Comparison of ENCODE assay signal across 11 mouse cellular contexts in genomic region chr9:18721931-18722711, GRCm38 (mm10). TPM values are rescaled to one million over a fixed set of nuclear protein-coding genes. Genes with fewer than 3 reads are reported as not detected.
DNase-seq lines count a peak whose midpoint lies in the region; ATAC-seq lines count a peak whose summit lies in the region.
"Had no signal": no experiment of that assay in that cellular context is flagged by ENCODE, and none has a peak within 500 bp of the region (broad histone marks: within the 10 kb centered on the region; RNA-seq: fewer than 3 reads in every experiment).

No protein-coding gene starts in this region.

- no peaks in the 10 kb centered on the region for H3K9me3 ChIP-seq in kidney, embryonic 14.5 days (ENCODE audit: control insufficient read depth, low read length)
- no peaks in the 10 kb centered on the region for H3K9me3 ChIP-seq in embryonic facial prominence, embryonic 13.5 days
- H3K9me3 ChIP-seq in neural tube, embryonic 12.5 days = no peaks in the 10 kb centered on the region

- WGBS in kidney, embryonic 14.5 days = 17% methylated on average over 6 of the region's 6 CpGs
- WGBS in embryonic facial prominence, embryonic 13.5 days = 19% methylated on average over 6 of the region's 6 CpGs
- 13% methylated on average over 6 of the region's 6 CpGs for WGBS in neural tube, embryonic 12.5 days

- H3K36me3 ChIP-seq in kidney, embryonic 14.5 days (ENCODE audit: control insufficient read depth, insufficient read depth, low read length) = no peaks in the 10 kb centered on the region
- H3K36me3 ChIP-seq in embryonic facial prominence, embryonic 13.5 days = no peaks in the 10 kb centered on the region
- no peaks in the 10 kb centered on the region for H3K36me3 ChIP-seq in neural tube, embryonic 12.5 days

- no peak overlapping the region for H3K4me2 ChIP-seq in kidney, embryonic 14.5 days (replicated peaks; ENCODE audit: low read depth, low read length)
- H3K4me2 ChIP-seq in embryonic facial prominence, embryonic 13.5 days = no peak overlapping the region
- H3K4me2 ChIP-seq in neural tube, embryonic 12.5 days (replicated peaks) = no peak overlapping the region

- peak overlapping the region; percentile 38; the same call in 1 of the 2 replicates for H3K27ac ChIP-seq in kidney, embryonic 14.5 days (ENCODE audit: low read depth, low read length)
- peak overlapping the region; percentile 60 for H3K27ac ChIP-seq in embryonic facial prominence, embryonic 13.5 days
- no peak overlapping the region for H3K27ac ChIP-seq in neural tube, embryonic 12.5 days

- H3K4me3 ChIP-seq in kidney, embryonic 14.5 days (ENCODE audit: low read length) = no peak overlapping the region
- no peak overlapping the region for H3K4me3 ChIP-seq in embryonic facial prominence, embryonic 13.5 days
- H3K4me3 ChIP-seq in neural tube, embryonic 12.5 days = no peak overlapping the region

- no peaks in the 10 kb centered on the region for H3K27me3 ChIP-seq in kidney, embryonic 14.5 days (ENCODE audit: control insufficient read depth, insufficient read depth, low read length)
- H3K27me3 ChIP-seq in embryonic facial prominence, embryonic 13.5 days = no peaks in the 10 kb centered on the region
- no peaks in the 10 kb centered on the region for H3K27me3 ChIP-seq in neural tube, embryonic 12.5 days (replicated peaks)

- H3K4me1 ChIP-seq in kidney, embryonic 14.5 days (ENCODE audit: control insufficient read depth, insufficient read depth, low read length) = no peaks in the 10 kb centered on the region
- H3K4me1 ChIP-seq in embryonic facial prominence, embryonic 13.5 days = peaks cover 13% of the 10 kb centered on the region
- H3K4me1 ChIP-seq in neural tube, embryonic 12.5 days = peaks cover 6% of the 10 kb centered on the region; the same call in 1 of the 2 replicates

- ATAC-seq in kidney, embryonic 14.5 days (ENCODE audit: low FRiP score, low TSS enrichment) = peak; percentile 88; the same call in 1 of the 2 replicates
- no peak for ATAC-seq in embryonic facial prominence, embryonic 13.5 days (ENCODE audit: insufficient number of reproducible peaks, insufficient read depth, low FRiP score, low TSS enrichment, low read depth)
- peak; percentile 92 for ATAC-seq in neural tube, embryonic 12.5 days (ENCODE audit: low FRiP score, low read depth)

- DNase-seq in kidney, adult 11 months = no peak
- DNase-seq in hindlimb bud, embryonic 11.5 days (ENCODE audit: extremely low spot score, low read depth, low spot score) = peak; percentile 20
- no peak for DNase-seq in adrenal gland, postnatal 36 days
- DNase-seq in frontal cortex, postnatal 25 days (ENCODE audit: low spot score in 2 of 2) = no peak
- no peak for DNase-seq in left cerebral cortex, adult 8-10 months (ENCODE audit: low spot score in 2 of 2)
- DNase-seq: cerebellum, postnatal 14 days; heart, adult 18-20 months; layer of hippocampus, adult 9-11 months had no signal

- H3K9ac ChIP-seq in kidney, embryonic 14.5 days (ENCODE audit: low read depth, low read length) = no peak overlapping the region
- H3K9ac ChIP-seq in embryonic facial prominence, embryonic 13.5 days = 0 out of 2 replicates have a peak overlapping the region, but pooled peaks have one; percentile 27
- no peak overlapping the region for H3K9ac ChIP-seq in neural tube, embryonic 12.5 days

RNA-seq across cellular contexts. Expression of gene Olfr24, which starts 41.7 kb away (rescaled TPM):
- not detected in 2 replicates for polyA plus RNA-seq in kidney, embryonic 14.5 days (2014; fragmentation: Nextera tagmentation; extraction: Ambion mirVana)
- polyA plus RNA-seq in embryonic facial prominence, embryonic 13.5 days (2015; fragmentation: Nextera tagmentation; extraction: Ambion mirVana) = 0.07 TPM in 1 of 2 replicates, not detected in the other
- not detected in 2 replicates for polyA plus RNA-seq in neural tube, embryonic 12.5 days (2016; fragmentation: Nextera tagmentation; extraction: Ambion mirVana)
- total RNA-seq in adrenal gland, postnatal 36 days (2021) = not detected
- not detected for total RNA-seq in left cerebral cortex, adult 8-10 months (2022)
- total RNA-seq: heart, adult 18-20 months had no signal

RNA-seq across cellular contexts. Expression of gene Muc16, which starts 47.8 kb away (rescaled TPM):
- not detected in 2 replicates for polyA plus RNA-seq in kidney, embryonic 14.5 days (2014; fragmentation: Nextera tagmentation; extraction: Ambion mirVana)
- not detected in 2 replicates for polyA plus RNA-seq in embryonic facial prominence, embryonic 13.5 days (2015; fragmentation: Nextera tagmentation; extraction: Ambion mirVana)
- not detected in 2 replicates for polyA plus RNA-seq in neural tube, embryonic 12.5 days (2016; fragmentation: Nextera tagmentation; extraction: Ambion mirVana)
- total RNA-seq in adrenal gland, postnatal 36 days (2021) = 1 to 10 TPM; 2.6 to 3.2 TPM
- not detected for total RNA-seq in left cerebral cortex, adult 8-10 months (2022)
